8 mouse cellular contexts compared by ENCODE assay signal in genomic region chr4:141790524-141790990, GRCm38 (mm10). TPM values are rescaled to one million over a fixed set of nuclear protein-coding genes. Genes with fewer than 3 reads are reported as not detected.
DNase-seq lines count a peak whose midpoint lies in the region; ATAC-seq and TF ChIP-seq lines count a peak whose summit lies in the region.

TSS of gene Dnajc16 (minus strand) at chr4:141790931.

- H3K27ac ChIP-seq in cortical plate, adult 2 months (ENCODE audit: insufficient read depth, low read length) = no peak within 1 kb of the TSS

- no peak for TF ChIP-seq CTCF in cortical plate, adult 2 months (IDR thresholded peaks at IDR 0.05; ENCODE audit: extremely low read depth, insufficient read depth, low read length)

- no peaks in the 10 kb centered on the region for H3K27me3 ChIP-seq in megakaryocyte, embryonic 14.5 days (replicated peaks)

- TF ChIP-seq POLR2A in cortical plate, adult 2 months (IDR thresholded peaks at IDR 0.05; ENCODE audit: extremely low read depth, insufficient read depth, low read length) = peak; percentile 71

- H3K4me1 ChIP-seq in cortical plate, adult 2 months (ENCODE audit: control insufficient read depth, insufficient read depth, low read length) = peaks cover 2% of the 10 kb centered on the region
- peaks cover 52% of the 10 kb centered on the region for H3K4me1 ChIP-seq in megakaryocyte, embryonic 14.5 days

- H3K4me3 ChIP-seq in cortical plate, adult 2 months (ENCODE audit: insufficient read depth, low read length) = peak within 1 kb of the TSS; percentile 7
- peak within 1 kb of the TSS; percentile 93 for H3K4me3 ChIP-seq in megakaryocyte, embryonic 14.5 days (replicated peaks)

- H3K9me3 ChIP-seq in megakaryocyte, embryonic 14.5 days = no peaks in the 10 kb centered on the region

- DNase-seq in gastrocnemius, adult 8-10 months (ENCODE audit: low spot score in 2 of 2) = peak; percentile 92 to 96
- DNase-seq in hindlimb bud, embryonic 11.5 days (ENCODE audit: extremely low spot score, low read depth, low spot score) = peak; percentile 98
- DNase-seq in left cerebral cortex, adult 8-10 months (ENCODE audit: low spot score in 2 of 2) = peak; percentile 97 to 99
- peak; percentile 99 for DNase-seq in right cerebral cortex, postnatal 10 days (ENCODE audit: low spot score in 2 of 2)
- DNase-seq in urinary bladder, postnatal 25 days (ENCODE audit: low spot score) = peak; percentile 93

- peaks cover 38% of the 10 kb centered on the region for H3K36me3 ChIP-seq in megakaryocyte, embryonic 14.5 days (replicated peaks; ENCODE audit: low read length)

- peak; percentile 83 for ATAC-seq in activated CD4-positive, CD25-positive, alpha-beta regulatory T cell, adult 4 months

RNA-seq across cellular contexts. Expression of gene Dnajc16, which starts in this region (rescaled TPM):
- 1 to 10 TPM; 5.1 to 5.4 TPM for polyA plus RNA-seq in activated CD4-positive, CD25-positive, alpha-beta regulatory T cell, adult 4 months (2017; shearing (Covaris generic))
- polyA plus RNA-seq in cortical plate, adult 2 months (2012; rRNA removed) = 30.1 and 31.8 TPM in 2 replicates
- total RNA-seq in gastrocnemius, adult 8-10 months (2022) = 10 to 100 TPM; 11.6 to 13.9 (median 13.8) TPM
- 10 to 100 TPM; 42.6 to 43.8 (median 42.8) TPM for total RNA-seq in left cerebral cortex, adult 8-10 months (2022)
- polyA plus RNA-seq in megakaryocyte, embryonic 14.5 days (2012; ENCODE audit: insufficient read depth, low replicate concordance) = 0.44 and 1.8 TPM in 2 replicates
